Mouse (Mus musculus): ENCODE measurements around the gene Tomm22.

The Tomm22 gene

DNA sequence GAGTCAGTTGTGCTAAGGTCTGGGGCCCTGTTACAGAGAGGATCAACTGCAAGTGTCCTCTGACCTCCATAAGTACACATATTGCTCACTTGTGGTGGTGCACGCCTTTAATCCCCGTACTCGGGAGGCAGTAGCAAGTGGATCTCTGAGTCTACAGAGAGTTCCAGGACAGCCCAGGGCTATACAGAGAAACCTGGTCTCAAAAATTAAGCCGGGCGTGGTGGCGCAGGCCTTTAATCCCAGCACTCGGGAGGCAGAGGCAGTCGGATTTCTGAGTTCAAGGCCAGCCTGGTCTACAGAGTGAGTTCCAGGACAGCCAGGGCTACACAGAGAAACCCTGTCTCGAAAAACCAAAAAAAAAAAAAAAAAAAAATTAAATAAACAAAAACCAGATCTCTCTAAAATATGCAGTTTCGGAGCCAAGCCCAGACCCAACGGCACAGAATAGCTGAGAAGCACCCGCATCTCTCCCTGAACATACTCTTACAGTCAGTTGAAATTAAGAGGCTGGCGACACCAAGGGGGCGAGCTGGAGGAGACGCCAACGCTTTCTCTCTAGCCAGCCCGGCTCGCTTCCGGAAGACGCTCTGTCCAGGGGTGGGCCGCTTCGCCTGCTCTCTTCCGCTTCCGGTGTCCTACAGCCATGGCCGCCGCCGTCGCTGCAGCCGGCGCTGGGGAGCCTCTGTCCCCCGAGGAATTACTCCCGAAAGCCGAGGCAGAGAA lies at the start of gene Tomm22:
Gene Tomm22, plus strand, starts transcription at position 613 of the 723 bp plus-strand sequence.
- DNase-seq, result peak; percentile 87

DNA sequence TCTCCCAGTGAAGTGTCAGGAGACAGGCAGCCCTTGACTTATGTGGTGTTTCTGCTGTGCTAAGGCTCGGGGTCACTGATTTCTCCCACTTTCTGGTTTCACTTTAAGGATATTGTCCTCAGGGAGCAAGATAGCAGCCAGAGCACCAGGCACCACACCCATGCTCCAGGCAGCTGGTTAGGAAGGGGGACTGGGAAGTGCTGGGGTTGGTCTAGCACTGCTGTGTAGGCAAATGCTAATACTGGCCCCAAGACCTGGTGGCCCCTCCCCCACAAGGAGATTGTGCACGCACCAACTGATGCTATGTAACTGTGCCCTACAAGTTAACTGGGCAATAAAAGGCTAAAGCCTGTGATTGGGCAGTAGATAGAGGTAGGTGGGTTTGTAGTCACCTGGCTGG lies 40.2 kb upstream of the Tomm22 start:
- DNase-seq, result no peak

DNA sequence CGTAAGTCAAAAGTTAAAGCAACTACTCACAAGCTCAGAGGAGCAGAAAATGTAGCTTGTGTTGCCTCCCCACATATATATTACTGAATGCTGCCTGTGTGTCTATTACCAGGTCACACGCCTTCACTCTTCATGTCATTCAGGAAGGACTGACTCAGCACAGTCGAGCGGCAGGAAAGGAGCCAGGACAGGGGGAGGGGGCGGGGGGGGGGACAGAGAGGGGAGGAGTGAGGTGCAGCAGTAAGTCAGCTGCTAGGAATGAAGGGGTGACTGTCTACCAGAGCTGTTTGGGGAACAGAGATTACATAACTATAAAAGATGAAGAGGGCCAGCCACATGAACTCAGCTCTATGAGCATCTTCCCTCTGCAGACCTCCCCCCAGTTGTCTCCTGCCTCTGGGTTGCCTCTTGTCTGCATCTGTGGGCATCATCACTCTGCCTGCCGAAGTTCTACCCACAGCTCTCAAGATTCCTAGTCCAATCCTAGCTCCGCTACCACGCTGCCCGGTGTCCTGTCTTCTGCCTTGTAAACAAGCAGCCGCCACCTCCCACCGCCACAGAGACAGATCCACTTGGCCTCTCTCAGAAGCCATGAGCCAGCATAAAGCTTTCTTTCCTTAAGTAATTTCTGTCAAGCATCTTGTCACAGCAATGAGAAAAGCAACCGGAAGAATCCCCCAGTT lies 29.4 kb upstream of the Tomm22 start:
- no peak for DNase-seq

DNA sequence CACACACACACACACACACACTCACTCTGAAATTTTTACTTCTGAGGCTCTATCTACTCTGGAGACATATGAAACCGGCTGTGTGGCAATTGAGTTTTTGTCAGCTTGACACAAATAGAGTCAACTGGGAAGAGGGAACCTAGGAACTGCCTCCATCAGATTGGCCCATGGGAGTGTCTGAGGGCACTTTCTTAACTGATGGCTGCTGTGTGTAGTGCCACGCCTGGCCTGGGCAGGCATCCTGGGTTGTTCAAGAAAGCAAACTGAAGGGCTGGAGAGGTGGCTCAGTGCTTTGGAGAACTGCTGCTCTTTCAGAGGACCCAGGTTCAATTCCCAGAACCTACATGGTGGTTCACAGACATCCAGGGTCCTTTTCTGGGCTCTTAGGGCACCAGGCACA lies 25.2 kb upstream of the Tomm22 start:
- no peak for DNase-seq

DNA sequence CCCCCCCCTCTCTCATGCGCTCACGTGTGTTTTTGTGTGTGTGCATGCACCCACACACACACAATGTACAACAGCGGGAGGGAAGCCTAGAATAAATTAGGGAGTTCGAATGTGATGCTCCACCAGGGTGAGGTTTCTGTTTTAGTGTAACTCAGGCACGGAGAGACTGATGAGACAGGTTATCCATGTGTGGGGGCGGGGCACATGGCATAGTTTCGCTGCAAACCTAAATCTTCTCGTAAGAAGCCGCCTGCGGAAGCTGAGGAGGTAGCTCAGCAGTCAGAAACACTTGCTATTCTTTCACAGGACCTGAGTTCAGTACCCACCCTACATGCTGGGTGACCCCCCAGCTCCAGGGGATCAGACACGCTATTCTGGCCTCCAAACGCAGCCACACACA lies 22.5 kb upstream of the Tomm22 start:
- peak; percentile 40 for DNase-seq

DNA sequence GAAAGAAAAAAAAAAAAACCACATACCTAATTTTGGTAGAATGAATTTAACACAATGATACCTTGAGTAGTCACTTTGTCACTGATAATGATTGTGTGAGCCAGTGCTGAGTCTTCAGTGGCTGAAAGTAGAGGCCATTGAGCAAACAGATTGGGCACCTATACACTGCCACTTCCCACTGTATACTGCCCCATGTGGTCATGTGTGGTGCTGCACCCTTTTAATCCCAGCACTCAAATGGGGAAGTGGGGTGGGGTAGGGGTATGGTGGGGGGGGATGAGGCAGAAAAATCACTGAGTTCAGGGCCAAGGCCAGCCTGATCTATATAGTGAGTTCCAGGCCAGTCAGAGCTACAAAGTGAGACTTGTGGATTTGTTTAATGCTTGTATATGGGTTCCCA lies 20.1 kb upstream of the Tomm22 start:
- peak; percentile 59 for DNase-seq

DNA sequence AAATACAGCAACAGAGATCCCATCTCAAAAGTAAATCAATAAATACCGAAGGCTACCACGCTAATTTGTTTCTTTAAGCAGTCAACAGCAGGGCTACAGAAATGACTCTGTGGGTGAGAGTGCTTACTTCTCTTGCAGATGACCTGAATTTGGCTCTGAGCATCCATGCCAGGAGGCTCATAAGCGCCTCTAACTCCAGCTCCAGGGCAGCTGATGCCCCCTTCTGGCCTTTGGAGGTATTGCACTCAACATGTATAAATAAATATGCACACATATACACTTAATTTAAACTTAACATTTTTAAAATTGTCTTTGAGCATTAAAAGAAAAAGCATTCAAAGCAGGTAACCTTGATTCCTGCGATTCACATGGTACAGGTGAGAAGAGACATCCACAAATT lies 19.2 kb upstream of the Tomm22 start:
- DNase-seq, result no peak

DNA sequence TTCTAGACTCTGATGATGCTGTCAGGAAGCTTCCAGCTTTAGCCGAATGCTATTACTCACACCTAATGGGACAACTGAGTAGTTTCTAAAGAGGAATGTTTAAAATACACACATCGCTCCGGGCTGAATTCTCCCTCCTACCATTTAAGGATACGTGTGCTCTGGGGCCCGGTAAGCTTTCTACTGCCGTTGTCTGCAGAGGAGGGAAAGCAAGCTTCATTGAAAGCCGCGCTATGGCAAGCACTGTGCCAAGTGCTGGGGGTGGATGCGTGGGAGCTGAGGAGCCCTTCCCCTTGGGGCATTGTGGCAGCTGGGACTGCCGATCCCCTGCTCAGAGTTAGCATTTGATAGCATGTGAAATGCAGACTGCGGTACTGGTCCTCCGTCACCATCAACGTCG lies 14.2 kb upstream of the Tomm22 start:
- DNase-seq, result no peak

DNA sequence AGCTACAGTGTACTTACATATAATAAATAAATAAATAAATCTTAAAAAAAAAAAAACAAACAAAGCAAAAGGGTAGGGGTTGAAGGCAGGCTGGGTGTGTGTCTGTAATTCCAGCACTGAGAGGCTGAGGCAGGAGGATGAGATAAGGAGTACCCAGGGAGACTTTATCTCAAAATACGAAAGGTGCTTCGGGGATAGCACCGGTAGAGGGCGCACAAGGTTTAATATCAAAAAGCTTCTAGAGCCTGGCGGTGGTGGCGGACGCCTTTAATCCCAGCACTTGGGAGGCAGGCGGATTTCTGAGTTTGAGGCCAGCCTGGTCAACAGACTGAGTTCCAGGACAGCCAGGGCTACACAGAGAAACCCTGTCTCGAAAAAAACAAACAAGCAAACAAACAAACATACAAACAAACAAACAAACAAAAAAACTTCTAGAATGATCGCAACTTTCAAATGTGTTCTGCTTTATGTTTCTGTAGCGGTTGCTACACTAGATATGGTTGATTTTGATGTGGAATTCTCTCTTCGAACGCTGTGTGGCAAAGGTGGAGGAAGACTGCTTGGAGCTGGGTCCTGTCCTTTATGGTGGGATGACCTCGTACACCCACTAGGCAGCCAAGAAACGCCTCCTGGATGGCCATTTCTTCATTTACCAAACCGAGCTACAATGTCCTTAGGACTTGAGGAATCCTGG lies 12.7 kb upstream of the Tomm22 start:
- DNase-seq, result peak; percentile 90

DNA sequence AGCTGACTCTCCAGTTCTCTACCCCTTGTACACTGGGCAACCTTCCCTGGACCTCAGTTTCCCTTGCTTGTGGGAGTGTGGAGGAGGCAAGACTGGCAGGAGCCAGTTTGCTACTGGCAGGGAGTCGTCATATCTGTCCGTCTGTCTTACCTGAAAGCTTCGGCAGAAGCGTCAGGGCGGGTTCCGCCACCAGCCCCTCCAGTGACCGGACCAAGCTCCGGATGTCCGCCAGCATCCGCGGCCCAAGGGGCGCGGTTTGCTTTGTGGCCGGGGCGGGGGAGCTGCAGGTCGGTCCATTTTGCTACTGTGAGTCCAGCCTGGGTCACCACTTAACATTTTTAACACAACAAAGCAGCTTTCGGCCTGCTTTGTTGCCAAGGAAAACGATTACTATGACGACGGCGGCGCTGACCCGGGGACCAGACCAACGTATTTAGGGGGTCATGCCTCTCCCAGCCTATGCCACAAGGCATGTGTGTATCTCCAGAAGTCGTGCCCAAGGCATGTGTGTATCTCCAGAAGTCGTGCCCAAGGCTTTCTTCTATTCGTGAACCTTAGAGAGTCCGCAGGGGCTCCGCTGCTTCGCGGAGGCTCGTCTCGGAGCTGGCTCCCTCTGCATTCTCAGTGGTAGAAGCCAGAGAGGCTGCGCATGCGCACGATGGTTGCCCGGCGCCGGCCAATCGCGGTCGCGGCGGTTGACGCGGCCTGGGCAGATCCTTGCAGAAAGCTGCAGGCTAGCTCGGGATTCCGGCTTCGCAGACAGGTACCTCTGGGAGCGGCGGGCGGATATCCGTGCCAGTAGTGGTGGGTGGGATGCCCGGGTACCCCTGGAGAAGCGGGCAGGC lies 11.9 kb upstream of the Tomm22 start, which contains the start of the genes Fam227a and Cby1:
Gene Fam227a, minus strand, starts transcription at position 426 of the 845 bp plus-strand sequence.
Gene Cby1, plus strand, starts transcription at position 669 of the 845 bp plus-strand sequence.
- peak; percentile 98 for DNase-seq

DNA sequence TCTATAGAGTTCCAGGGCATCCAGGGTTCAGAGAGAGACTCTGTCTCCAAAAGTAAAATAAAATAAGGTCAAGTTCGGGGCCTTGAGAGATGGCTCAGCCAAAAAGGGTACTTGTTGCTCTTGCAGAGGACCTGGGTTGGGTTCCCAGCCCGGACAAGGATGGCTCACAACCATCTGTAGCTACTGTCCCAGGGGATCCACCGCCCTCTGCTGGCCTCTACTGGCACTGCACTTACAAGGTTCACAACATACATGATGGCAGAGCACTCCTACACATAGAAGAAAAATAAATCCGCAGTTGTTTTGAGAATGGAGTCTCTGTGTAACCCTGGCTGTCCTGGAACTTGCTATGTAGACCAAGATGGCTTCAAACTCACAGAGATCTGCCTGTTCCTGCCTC lies 8.8 kb upstream of the Tomm22 start:
- DNase-seq, result peak; percentile 38

DNA sequence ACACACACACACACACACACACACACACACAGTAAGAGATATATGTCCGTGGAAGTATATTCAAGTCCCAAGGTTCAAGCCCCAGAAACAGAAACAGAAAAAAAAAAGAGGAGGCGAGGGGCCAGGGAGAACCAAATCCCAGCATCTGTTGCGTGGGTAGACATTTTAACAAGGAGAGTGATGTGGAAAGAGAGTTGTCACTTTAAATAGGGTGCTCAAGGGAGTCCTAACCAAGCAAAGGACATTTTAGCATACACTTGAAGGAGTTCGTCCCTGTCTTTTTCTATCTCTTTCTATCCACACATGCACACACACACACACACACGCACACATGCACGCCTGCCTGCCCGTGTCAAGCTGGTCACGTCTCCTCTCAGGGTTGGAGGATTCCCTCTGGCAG lies 6.0 kb upstream of the Tomm22 start:
- no peak for DNase-seq

DNA sequence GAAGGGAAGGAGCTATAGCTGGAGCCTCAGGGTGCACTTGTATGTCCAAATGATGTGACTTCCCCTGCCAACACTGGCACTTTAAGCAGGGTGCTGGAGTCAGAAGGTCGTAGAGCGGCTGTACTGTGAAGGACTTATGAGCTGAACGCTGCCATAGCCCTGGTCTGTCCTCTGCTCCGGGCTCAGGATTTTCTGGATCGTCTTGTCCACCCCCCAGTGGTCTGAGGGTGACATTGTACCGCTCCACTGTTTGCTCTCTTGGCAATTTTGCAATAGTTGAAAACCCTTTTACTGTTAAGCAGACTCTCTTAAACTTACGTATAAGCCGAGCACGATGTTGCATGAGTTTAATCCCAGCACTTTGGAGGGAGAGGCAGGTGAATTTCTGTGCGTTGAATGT lies 1.5 kb upstream of the Tomm22 start:
- DNase-seq, result no peak

DNA sequence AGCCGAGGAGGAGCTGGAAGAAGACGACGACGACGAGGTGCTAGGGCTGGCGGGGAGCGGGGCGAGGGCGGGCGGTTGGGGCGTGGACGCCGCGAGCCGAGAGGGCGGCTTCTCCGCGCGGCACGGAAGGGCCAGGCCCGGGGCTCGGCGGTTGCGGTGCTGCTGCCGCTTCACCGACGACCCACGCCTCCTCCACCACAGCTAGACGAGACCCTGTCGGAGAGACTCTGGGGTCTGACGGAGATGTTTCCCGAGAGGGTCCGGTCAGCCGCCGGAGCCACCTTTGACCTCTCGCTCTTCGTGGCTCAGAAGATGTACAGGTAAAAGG lies 275 bp downstream of the Tomm22 start:
- no peak for DNase-seq

DNA sequence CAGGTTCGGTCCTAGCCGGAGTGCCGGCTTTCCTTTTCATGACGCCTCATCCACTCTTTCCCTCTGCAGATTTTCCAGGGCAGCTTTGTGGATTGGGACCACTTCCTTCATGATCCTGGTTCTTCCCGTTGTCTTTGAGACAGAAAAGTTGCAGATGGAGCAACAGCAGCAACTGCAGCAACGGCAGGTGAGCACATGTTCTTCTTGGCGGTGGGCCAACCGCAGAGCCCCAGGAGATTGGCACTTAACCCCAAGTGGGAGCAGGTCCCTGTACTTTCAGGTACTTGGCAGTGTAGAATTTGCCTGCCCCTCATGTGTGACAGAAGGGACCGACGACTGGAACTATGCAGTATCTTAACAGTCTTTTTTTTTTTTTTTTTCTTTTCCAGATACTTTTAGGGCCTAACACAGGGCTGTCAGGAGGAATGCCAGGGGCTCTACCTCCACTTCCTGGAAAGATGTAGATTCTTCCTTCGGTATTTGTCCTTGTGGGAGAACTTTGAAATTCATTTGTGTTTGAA lies 1.2 kb downstream of the Tomm22 start:
- peak; percentile 28 for DNase-seq

DNA sequence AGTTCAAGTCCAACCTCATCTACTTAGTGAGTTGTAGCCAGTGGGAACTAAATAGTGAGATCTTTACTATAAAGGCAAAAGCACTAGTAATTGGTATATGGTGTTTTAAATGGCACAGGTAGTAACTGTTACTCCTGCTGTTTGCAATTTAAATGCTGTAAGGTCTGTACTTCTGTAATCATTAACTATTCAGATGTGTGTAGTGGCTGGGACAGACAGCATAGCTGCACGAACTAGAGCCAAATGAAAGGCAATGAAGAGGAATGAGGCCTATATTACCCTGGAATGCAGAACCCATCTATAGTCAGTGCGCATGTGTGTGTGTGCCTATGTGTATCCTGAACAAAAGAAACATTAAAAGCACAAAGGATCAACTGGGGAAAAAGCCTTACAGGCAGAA lies 7.3 kb downstream of the Tomm22 start:
- DNase-seq, result no peak

DNA sequence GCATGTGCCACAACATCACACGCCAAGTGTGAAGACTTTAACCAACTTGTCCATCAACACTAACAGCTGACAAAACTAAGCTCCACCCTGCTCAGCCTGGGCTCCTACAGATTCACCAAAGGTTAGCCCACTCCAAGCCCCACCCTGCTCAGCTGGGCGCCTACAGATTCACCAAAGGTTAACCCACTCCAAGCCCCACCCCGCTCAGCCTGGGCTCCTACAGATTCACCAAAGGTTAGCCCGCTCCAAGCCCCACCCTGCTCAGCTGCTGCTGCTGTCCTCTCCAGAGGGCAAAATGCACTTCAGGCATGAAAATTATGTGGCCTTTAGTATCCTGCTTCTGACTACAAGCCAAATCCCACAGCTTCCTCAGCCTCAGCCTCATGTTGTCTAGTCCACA lies 11.3 kb downstream of the Tomm22 start:
- DNase-seq, result no peak

DNA sequence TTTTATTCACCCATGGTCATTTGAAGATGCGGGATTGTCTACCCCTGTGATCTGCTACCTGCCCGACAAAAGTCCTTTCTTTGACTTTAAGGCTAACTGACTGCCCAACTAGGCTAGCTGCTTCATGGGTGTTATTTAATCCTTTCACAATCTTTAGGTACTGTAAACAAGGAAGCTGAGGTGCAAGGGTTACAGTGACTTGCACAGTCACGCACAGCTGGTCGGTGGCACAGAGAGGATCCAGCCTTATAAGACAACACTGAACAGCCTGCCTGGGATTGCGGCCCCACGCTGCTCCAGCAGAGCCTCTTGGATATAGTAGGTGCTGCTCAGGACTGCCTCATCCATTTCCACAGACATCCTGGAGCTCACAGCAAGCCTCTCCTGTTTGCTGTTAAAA lies 12.5 kb downstream of the Tomm22 start:
- no peak for DNase-seq

DNA sequence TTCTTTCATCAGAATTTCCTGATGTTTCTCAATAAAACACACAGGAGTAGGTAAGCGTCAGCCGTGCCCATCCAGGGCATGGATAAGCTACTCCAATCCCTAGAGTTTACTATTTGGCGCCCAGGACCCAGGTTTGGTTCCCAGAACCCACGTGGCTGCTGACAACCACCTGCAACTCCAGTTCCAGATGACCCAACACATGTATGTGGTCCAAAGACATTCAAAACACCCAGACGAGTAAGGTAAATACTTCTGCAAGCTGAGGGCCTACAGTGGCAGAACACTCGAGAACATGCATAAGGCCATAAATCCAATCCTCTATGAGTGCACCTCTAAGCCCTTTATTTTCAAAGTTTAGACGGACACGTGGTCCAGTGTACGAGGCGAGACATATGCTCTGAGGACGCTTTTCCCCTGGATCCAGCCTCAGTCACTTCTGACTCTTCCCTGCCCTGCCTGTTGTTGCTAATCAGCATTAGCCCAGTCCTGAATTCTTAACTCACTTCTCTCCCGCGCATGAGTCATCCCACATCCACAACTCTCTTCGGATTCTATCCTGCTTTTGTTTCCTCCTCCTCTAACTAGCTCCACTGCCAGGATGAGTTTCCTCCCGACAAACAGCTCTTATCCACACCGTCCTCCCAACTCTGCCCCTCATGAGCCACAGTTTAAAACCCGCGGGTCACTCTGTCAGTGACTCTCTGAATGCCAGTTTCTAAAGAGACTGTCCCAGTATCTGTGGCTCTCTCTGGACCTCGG lies 13.2 kb downstream of the Tomm22 start:
- no peak for DNase-seq

DNA sequence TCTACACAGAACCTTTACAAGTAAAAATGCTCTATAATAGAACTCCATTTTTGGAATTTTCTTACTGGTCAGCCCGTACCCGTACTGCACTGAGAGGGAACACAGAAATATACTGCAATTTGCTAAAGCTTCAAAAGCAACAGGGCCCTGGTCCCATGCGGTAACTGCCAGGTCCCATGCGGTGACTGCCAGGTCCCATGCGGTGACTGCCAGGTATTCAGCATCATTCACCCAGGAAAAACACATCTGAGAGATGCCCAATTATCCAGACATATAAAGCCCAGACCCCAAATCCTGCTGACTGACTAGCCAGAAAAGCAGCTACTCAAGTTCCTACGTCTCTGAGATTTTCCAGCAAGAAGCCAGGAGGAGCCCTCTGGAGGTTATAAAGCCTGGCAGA lies 14.0 kb downstream of the Tomm22 start:
- DNase-seq, result no peak

DNA sequence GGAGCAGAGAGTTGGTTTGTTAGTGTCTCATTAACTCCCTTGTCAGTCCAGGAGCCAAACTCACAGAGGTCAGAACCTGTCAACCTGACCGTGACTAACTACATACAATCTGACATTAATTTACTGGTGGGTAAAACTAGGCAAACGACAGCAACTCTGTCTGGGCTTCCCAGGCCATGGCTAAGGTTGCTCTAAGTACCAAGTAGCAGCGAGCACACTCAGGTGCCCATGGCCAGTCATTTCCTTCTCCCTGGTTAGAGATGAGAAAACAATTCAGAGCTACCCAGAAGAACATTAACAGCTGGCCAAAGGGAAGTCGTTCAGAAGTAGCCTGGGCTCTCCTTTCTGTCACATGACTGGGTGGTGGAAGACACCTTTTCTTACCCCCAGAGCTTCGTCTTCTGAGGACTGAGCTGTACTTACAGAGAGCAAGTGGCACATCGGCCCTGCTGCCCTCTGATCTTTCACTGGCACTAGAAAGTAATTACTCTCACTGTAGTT lies 14.5 kb downstream of the Tomm22 start:
- DNase-seq, result no peak
